Mouse (Mus musculus): ENCODE data around the gene Capn7. TPM values are rescaled to one million over a fixed set of nuclear protein-coding genes. Genes with fewer than 3 reads are reported as not detected.

Capn7 gene
- total RNA-seq, 2 experiments from 2014 or later, result 27.8 to 28.3 TPM

- intact Hi-C loops (cut with DNase I), result no loop called here
- DNase-seq, result peak in 1 of 2 experiments; percentile 14
Observed at GRCm38 (mm10) chr14:31392873-31393545, 56.6 kb downstream of the Capn7 start.

- no peak for DNase-seq
- intact Hi-C loops (cut with DNase I), result no loop called here
Observed at GRCm38 (mm10) chr14:31393546-31393890, 57.1 kb downstream of the Capn7 start.

GRCm38 (mm10) chr14:31393936-31394630, 57.6 kb downstream of the Capn7 start:
- DNase-seq, result peak in 1 of 2 experiments; percentile 14
- intact Hi-C loops (cut with DNase I), result no loop called here

- intact Hi-C loops (cut with DNase I), result no loop called here
- no peak for DNase-seq
Observed at GRCm38 (mm10) chr14:31394822-31395532, 58.5 kb downstream of the Capn7 start.

GRCm38 (mm10) chr14:31395629-31396199, 59.3 kb downstream of the Capn7 start:
- no peak for DNase-seq
- intact Hi-C loops (cut with DNase I), result no loop called here

GRCm38 (mm10) chr14:31396428-31396827, 60.0 kb downstream of the Capn7 start:
- intact Hi-C loops (cut with DNase I), result no loop called here
- no peak for DNase-seq

- intact Hi-C loops (cut with DNase I), result no loop called here
- no peak for DNase-seq
Observed at GRCm38 (mm10) chr14:31397353-31397752, 60.9 kb downstream of the Capn7 start.

GRCm38 (mm10) chr14:31397791-31398595, 61.6 kb downstream of the Capn7 start:
- DNase-seq, result no peak
- intact Hi-C loops (cut with DNase I), result no loop called here

GRCm38 (mm10) chr14:31398819-31399218, 62.4 kb downstream of the Capn7 start:
- DNase-seq, result no peak
- intact Hi-C loops (cut with DNase I), result no loop called here

GRCm38 (mm10) chr14:31399271-31399670, 62.8 kb downstream of the Capn7 start:
- intact Hi-C loops (cut with DNase I), result no loop called here
- DNase-seq, result no peak

GRCm38 (mm10) chr14:31400246-31400645, 63.8 kb downstream of the Capn7 start:
- DNase-seq, result no peak
- intact Hi-C loops (cut with DNase I), result no loop called here

- DNase-seq, result no peak
- intact Hi-C loops (cut with DNase I), result no loop called here
Observed at GRCm38 (mm10) chr14:31400896-31401295, 64.5 kb downstream of the Capn7 start.

- intact Hi-C loops (cut with DNase I), result no loop called here
- DNase-seq, result no peak
Observed at GRCm38 (mm10) chr14:31401918-31402427, 65.5 kb downstream of the Capn7 start.

GRCm38 (mm10) chr14:31402693-31403092, 66.3 kb downstream of the Capn7 start:
- DNase-seq, result no peak
- intact Hi-C loops (cut with DNase I), result no loop called here

- no peak for DNase-seq
- intact Hi-C loops (cut with DNase I), result no loop called here
Observed at GRCm38 (mm10) chr14:31403556-31403955, 67.1 kb downstream of the Capn7 start.

GRCm38 (mm10) chr14:31403995-31404394, 67.6 kb downstream of the Capn7 start:
- DNase-seq, result no peak
- intact Hi-C loops (cut with DNase I), result no loop called here

- intact Hi-C loops (cut with DNase I), result no loop called here
- DNase-seq, result no peak
Observed at GRCm38 (mm10) chr14:31404663-31405062, 68.2 kb downstream of the Capn7 start.

- DNase-seq, result no peak
- intact Hi-C loops (cut with DNase I), result no loop called here
Observed at GRCm38 (mm10) chr14:31405652-31406051, 69.2 kb downstream of the Capn7 start.

- intact Hi-C loops (cut with DNase I), result no loop called here
- no peak for DNase-seq
Observed at GRCm38 (mm10) chr14:31406154-31406810, 69.8 kb downstream of the Capn7 start.

- no peak for DNase-seq
- intact Hi-C loops (cut with DNase I), result no loop called here
Observed at GRCm38 (mm10) chr14:31407208-31407607, 70.8 kb downstream of the Capn7 start.
